Mouse (Mus musculus) MEL-GATA-1-ER (cell line): ENCODE data around the gene Cttnbp2nl.
A peak's percentile ranks its signal among the peaks of the same experiment; 100 is the strongest.

Source experiments
- DNase-seq: peaks from one replicate; pipeline ENCODE4 v3.0.0-alpha.2; 2012; ENCODE audit warnings: low read depth; ENCODE audit errors: extremely low read depth

Gene Cttnbp2nl

GRCm38 (mm10) chr3:105014908-105015307 is 38.0 kb downstream of the Cttnbp2nl start:
- no peak for DNase-seq

GRCm38 (mm10) chr3:105012696-105013313 is 40.1 kb downstream of the Cttnbp2nl start:
- no peak for DNase-seq

GRCm38 (mm10) chr3:105011883-105012282 is 41.1 kb downstream of the Cttnbp2nl start:
- DNase-seq: no peak

- no peak for DNase-seq
These were observed 42.1 kb downstream of the Cttnbp2nl start for GRCm38 (mm10) chr3:105010681-105011339.

- DNase-seq: no peak
These were observed 44.9 kb downstream of the Cttnbp2nl start for GRCm38 (mm10) chr3:105008070-105008469.

GRCm38 (mm10) chr3:105006101-105006500 is 46.8 kb downstream of the Cttnbp2nl start:
- no peak for DNase-seq

GRCm38 (mm10) chr3:105005561-105006065 is 47.3 kb downstream of the Cttnbp2nl start:
- DNase-seq: no peak

- DNase-seq: no peak
These were observed 47.9 kb downstream of the Cttnbp2nl start for GRCm38 (mm10) chr3:105005011-105005410.

GRCm38 (mm10) chr3:105003960-105004463 is 48.9 kb downstream of the Cttnbp2nl start:
- DNase-seq: no peak

GRCm38 (mm10) chr3:105001374-105001773 is 51.6 kb downstream of the Cttnbp2nl start:
- DNase-seq: no peak

GRCm38 (mm10) chr3:105000561-105000960 is 52.4 kb downstream of the Cttnbp2nl start:
- DNase-seq: no peak

GRCm38 (mm10) chr3:104997563-104997962 is 55.4 kb downstream of the Cttnbp2nl start:
- DNase-seq: no peak

GRCm38 (mm10) chr3:104995707-104996106 is 57.2 kb downstream of the Cttnbp2nl start:
- no peak for DNase-seq

GRCm38 (mm10) chr3:104994415-104994841 is 58.5 kb downstream of the Cttnbp2nl start:
- no peak for DNase-seq

- DNase-seq: no peak
These were observed 59.1 kb downstream of the Cttnbp2nl start for GRCm38 (mm10) chr3:104993800-104994199.

- DNase-seq: peak; percentile 83
These were observed 60.1 kb downstream of the Cttnbp2nl start for GRCm38 (mm10) chr3:104992709-104993388.

GRCm38 (mm10) chr3:104991703-104992102 is 61.2 kb downstream of the Cttnbp2nl start:
- DNase-seq: no peak

GRCm38 (mm10) chr3:104987884-104988283 is 65.1 kb downstream of the Cttnbp2nl start:
- DNase-seq: no peak

- no peak for DNase-seq
These were observed 73.2 kb downstream of the Cttnbp2nl start for GRCm38 (mm10) chr3:104979735-104980134.

- DNase-seq: peak; percentile 50
These were observed 85.2 kb downstream of the Cttnbp2nl start for GRCm38 (mm10) chr3:104967548-104968300.

- DNase-seq: no peak
These were observed 86.9 kb downstream of the Cttnbp2nl start for GRCm38 (mm10) chr3:104965991-104966554.
